ENCODE assay signal across 11 mouse cellular contexts in the genomic region with DNA sequence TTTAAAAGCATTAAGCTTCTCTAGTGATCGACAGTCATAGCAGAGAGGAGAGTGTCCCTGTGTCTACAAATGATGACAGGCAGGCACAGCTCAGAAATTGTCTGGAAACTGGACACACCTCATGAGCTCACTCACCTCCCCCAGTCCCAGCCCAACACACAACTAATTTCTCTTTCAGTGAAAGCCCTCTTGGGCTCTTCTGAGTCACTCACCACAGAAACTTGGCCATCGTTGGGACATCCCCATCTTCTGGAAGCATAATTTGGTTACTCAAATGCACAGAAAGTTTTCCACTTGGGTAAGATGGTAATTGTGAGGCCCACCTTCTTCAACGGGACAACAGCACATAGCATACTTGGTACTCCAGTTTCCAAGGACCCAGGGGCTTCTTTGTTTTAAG.
"Had no signal": no experiment of that assay in that cellular context is flagged by ENCODE, and none has a peak within 500 bp of the region (broad histone marks: within the 10 kb centered on the region; RNA-seq: fewer than 3 reads in every experiment).

No protein-coding gene starts in this region.

- DNase-seq: kidney, adult 2 months; kidney, postnatal 14 days; layer of hippocampus, adult 9-11 months; layer of hippocampus, postnatal 36 days; liver; liver, embryonic 13.5 days; lung, adult 2 months; lung, postnatal 4 days; right cerebral cortex, postnatal 14 days; thymus, adult 18-20 months; thymus, postnatal 14 days had no signal
